Mouse (Mus musculus) stomach, postnatal 0 days (tissue): ENCODE data around the gene Tmem182.

Experiments used
- CTCF ChIP-seq: IDR thresholded peaks from 2 replicates; pipeline ENCODE4 v1.5.1; 2016; ENCODE audit warnings: antibody characterized with exemption, low read depth, mild to moderate bottlenecking, moderate library complexity
- EP300 ChIP-seq: optimal IDR thresholded peaks from 2 replicates; pipeline ENCODE3; 2016; ENCODE audit warnings: antibody characterized with exemption

GRCm38 (mm10) chr1:40771196-40771970 lies 34.0 kb upstream of the Tmem182 start:
- TF ChIP-seq CTCF (no peak), EP300 (no peak)
